Mouse (Mus musculus): ENCODE results near the gene Slc35c1. TPM values are rescaled to one million over a fixed set of nuclear protein-coding genes. Genes with fewer than 3 reads are reported as not detected.
A peak's percentile ranks its signal among the peaks of the same experiment; 100 is the strongest.

The Slc35c1 gene
- polyA plus RNA-seq, 1 experiment from 2014 or later, result 16.9 TPM

DNA sequence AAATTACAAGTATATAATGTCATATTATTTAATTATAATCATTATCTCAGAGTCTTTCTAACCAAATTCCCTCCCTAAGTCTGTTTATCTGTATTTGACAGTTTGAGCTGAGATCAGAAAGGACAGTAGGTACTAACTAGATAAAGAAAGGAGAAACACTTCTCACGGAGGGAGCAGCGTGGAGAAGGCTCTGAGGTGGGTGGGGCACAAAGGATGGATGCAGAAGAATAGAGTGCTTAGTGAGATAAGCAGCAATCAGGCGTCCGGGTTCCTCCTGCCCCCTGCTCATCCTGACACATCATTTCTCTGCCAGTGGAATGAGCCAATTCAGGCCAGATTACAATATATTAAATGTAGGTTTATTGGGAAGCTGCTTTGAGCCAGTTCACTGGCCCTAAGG, 16.0 kb downstream of the Slc35c1 start:
- no peaks in the 10 kb centered on the region for H3K9me3 ChIP-seq (ENCODE audit: low read depth, low read length)

GRCm38 (mm10) chr2:92443313-92443712, 17.0 kb downstream of the Slc35c1 start:
- H3K4me2 ChIP-seq, result no peak overlapping the region
- H3K36me3 ChIP-seq (ENCODE audit: insufficient read depth), result no peaks in the 10 kb centered on the region
- no peak overlapping the region for H3K27ac ChIP-seq (ENCODE audit: low read depth)
- ATAC-seq (ENCODE audit: insufficient read depth) (no peak), DNase-seq (no peak)
- no peak for TF ChIP-seq CTCF (IDR thresholded peaks at IDR 0.05; ENCODE audit: low read depth)
- H3K4me3 ChIP-seq (ENCODE audit: low read depth, low read length), result no peak overlapping the region
- no peaks in the 10 kb centered on the region for H3K9me3 ChIP-seq (ENCODE audit: low read depth, low read length)
- H3K4me1 ChIP-seq (ENCODE audit: insufficient read depth), result no peaks in the 10 kb centered on the region
- no peak overlapping the region for H3K9ac ChIP-seq
- no peaks in the 10 kb centered on the region for H3K27me3 ChIP-seq (ENCODE audit: insufficient read depth, low read length)
- 75% methylated on average over 4 of the region's 4 CpGs for WGBS

More for the DNA sequence above, 16.0 kb downstream of the Slc35c1 start:
- TF ChIP-seq CTCF (IDR thresholded peaks at IDR 0.05; ENCODE audit: low read depth), result no peak
- Histone ChIP-seq H3K4me3 (ENCODE audit: low read depth, low read length) (no peak overlapping the region), H3K4me1 (ENCODE audit: insufficient read depth) (no peaks in the 10 kb centered on the region), H3K27ac (ENCODE audit: low read depth) (no peak overlapping the region), H3K27me3 (ENCODE audit: insufficient read depth, low read length) (no peaks in the 10 kb centered on the region), H3K36me3 (ENCODE audit: insufficient read depth) (no peaks in the 10 kb centered on the region), H3K9ac (no peak overlapping the region), H3K4me2 (no peak overlapping the region)
- WGBS, result 20% methylated on average over 4 of the region's 4 CpGs
- DNase-seq, result no peak
- ATAC-seq (ENCODE audit: insufficient read depth), result no peak

DNA sequence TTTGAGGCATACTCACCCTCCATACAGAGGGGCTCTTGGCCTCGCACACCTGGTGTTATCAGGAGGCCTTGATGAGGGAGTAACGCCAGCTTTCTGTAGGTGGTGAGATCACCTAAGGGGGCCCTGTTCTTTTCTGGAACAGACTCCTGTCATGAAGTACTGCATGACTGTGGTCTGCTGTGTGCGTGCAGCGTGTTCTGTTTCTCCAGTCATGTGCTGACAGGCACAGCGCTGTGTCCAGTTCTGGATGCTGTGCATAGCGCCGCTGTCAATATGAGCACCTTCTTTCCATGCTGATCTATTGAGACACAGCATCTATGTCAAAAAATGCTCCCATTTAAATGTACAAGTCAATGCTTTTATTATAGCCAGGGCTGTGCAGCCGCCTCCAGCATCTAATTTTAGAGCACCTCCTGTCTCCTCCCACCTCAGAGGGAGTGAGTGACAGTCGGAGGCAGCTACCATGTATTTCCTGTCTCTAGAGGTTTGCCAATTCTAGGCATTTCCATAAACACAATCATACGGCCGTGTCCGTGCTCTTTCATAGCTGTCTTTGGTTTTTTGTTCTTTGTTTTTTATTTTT, 17.8 kb downstream of the Slc35c1 start:
- H3K9ac ChIP-seq, result no peak overlapping the region
- no peaks in the 10 kb centered on the region for H3K27me3 ChIP-seq (ENCODE audit: insufficient read depth, low read length)
- no peak overlapping the region for H3K4me3 ChIP-seq (ENCODE audit: low read depth, low read length)
- H3K4me1 ChIP-seq (ENCODE audit: insufficient read depth), result no peaks in the 10 kb centered on the region
- no peak for DNase-seq
- H3K36me3 ChIP-seq (ENCODE audit: insufficient read depth), result no peaks in the 10 kb centered on the region
- no peak for ATAC-seq (ENCODE audit: insufficient read depth)
- WGBS, result 68% methylated on average over 12 of the region's 12 CpGs
- H3K9me3 ChIP-seq (ENCODE audit: low read depth, low read length), result no peaks in the 10 kb centered on the region
- no peak for TF ChIP-seq CTCF (IDR thresholded peaks at IDR 0.05; ENCODE audit: low read depth)
- no peak overlapping the region for H3K27ac ChIP-seq (ENCODE audit: low read depth)
- no peak overlapping the region for H3K4me2 ChIP-seq

- WGBS, result 50% methylated on average over 6 of the region's 6 CpGs
- Histone ChIP-seq H3K9me3 (ENCODE audit: low read depth, low read length) (no peaks in the 10 kb centered on the region), H3K27ac (ENCODE audit: low read depth) (no peak overlapping the region), H3K4me2 (no peak overlapping the region), H3K9ac (no peak overlapping the region), H3K27me3 (ENCODE audit: insufficient read depth, low read length) (no peaks in the 10 kb centered on the region), H3K4me1 (ENCODE audit: insufficient read depth) (no peaks in the 10 kb centered on the region), H3K36me3 (ENCODE audit: insufficient read depth) (no peaks in the 10 kb centered on the region), H3K4me3 (ENCODE audit: low read depth, low read length) (no peak overlapping the region)
- DNase-seq (no peak), ATAC-seq (ENCODE audit: insufficient read depth) (no peak)
- TF ChIP-seq CTCF (IDR thresholded peaks at IDR 0.05; ENCODE audit: low read depth), result no peak
These were observed 19.9 kb downstream of the Slc35c1 start for GRCm38 (mm10) chr2:92440432-92440831.

- no peaks in the 10 kb centered on the region for H3K4me1 ChIP-seq (ENCODE audit: insufficient read depth)
- DNase-seq, result no peak
- H3K27ac ChIP-seq (ENCODE audit: low read depth), result no peak overlapping the region
- H3K4me3 ChIP-seq (ENCODE audit: low read depth, low read length), result no peak overlapping the region
- H3K36me3 ChIP-seq (ENCODE audit: insufficient read depth), result no peaks in the 10 kb centered on the region
- H3K27me3 ChIP-seq (ENCODE audit: insufficient read depth, low read length), result no peaks in the 10 kb centered on the region
- 51% methylated on average over 3 of the region's 3 CpGs for WGBS
- ATAC-seq (ENCODE audit: insufficient read depth), result no peak
- TF ChIP-seq CTCF (IDR thresholded peaks at IDR 0.05; ENCODE audit: low read depth), result no peak
- H3K9me3 ChIP-seq (ENCODE audit: low read depth, low read length), result no peaks in the 10 kb centered on the region
- H3K9ac ChIP-seq, result no peak overlapping the region
- no peak overlapping the region for H3K4me2 ChIP-seq
These were observed 21.8 kb downstream of the Slc35c1 start for GRCm38 (mm10) chr2:92438567-92438966.

DNA sequence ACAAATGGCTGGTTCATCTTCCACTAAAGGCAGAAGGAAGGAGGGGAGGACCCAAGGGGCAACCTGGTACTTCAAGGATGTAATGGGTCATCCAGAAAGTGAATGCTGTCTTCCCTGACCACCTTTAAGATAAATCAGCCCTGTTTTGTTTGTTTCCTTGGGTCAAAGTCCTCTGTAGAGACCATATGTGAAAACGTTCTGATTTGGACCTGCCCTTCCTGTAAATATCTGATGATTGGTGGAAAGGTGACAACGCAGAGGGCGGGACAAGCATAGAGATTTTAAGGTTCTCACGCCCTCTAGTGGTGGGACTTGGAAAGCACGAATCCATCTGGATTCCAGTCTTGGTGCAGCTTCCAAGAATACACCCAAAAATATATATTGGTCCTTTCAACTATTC, 22.5 kb downstream of the Slc35c1 start:
- TF ChIP-seq CTCF (IDR thresholded peaks at IDR 0.05; ENCODE audit: low read depth), result peak; percentile 83
- H3K4me3 ChIP-seq (ENCODE audit: low read depth, low read length), result no peak overlapping the region
- H3K4me1 ChIP-seq (ENCODE audit: insufficient read depth), result no peaks in the 10 kb centered on the region
- peak; percentile 93 for DNase-seq
- no peaks in the 10 kb centered on the region for H3K36me3 ChIP-seq (ENCODE audit: insufficient read depth)
- peak overlapping the region; percentile 44; the same call in 1 of the 2 replicates for H3K4me2 ChIP-seq
- H3K27me3 ChIP-seq (ENCODE audit: insufficient read depth, low read length), result no peaks in the 10 kb centered on the region
- H3K27ac ChIP-seq (ENCODE audit: low read depth), result no peak overlapping the region
- under 1% methylated on average over 5 of the region's 5 CpGs for WGBS
- H3K9ac ChIP-seq, result no peak overlapping the region
- H3K9me3 ChIP-seq (ENCODE audit: low read depth, low read length), result no peaks in the 10 kb centered on the region
- no peak for ATAC-seq (ENCODE audit: insufficient read depth)

GRCm38 (mm10) chr2:92437366-92437765, 23.0 kb downstream of the Slc35c1 start:
- TF ChIP-seq CTCF (IDR thresholded peaks at IDR 0.05; ENCODE audit: low read depth), result no peak
- peaks cover 5% of the 10 kb centered on the region; the same call in 1 of the 2 replicates for H3K4me1 ChIP-seq (ENCODE audit: insufficient read depth)
- DNase-seq (no peak), ATAC-seq (ENCODE audit: insufficient read depth) (no peak)
- no peaks in the 10 kb centered on the region for H3K9me3 ChIP-seq (ENCODE audit: low read depth, low read length)
- H3K4me3 ChIP-seq (ENCODE audit: low read depth, low read length), result no peak overlapping the region
- H3K9ac ChIP-seq, result no peak overlapping the region
- H3K4me2 ChIP-seq, result no peak overlapping the region
- no peaks in the 10 kb centered on the region for H3K36me3 ChIP-seq (ENCODE audit: insufficient read depth)
- WGBS, result 61% methylated on average over 4 of the region's 4 CpGs
- H3K27ac ChIP-seq (ENCODE audit: low read depth), result no peak overlapping the region
- no peaks in the 10 kb centered on the region for H3K27me3 ChIP-seq (ENCODE audit: insufficient read depth, low read length)

Data from lung, embryonic 14.5 days (tissue).